8 mouse cellular contexts compared by ENCODE assay signal in genomic region chr17:50069897-50070636, GRCm38 (mm10).
DNase-seq lines count a peak whose midpoint lies in the region; TF ChIP-seq lines count a peak whose summit lies in the region.
"Had no signal": no experiment of that assay in that cellular context is flagged by ENCODE, and none has a peak within 500 bp of the region (broad histone marks: within the 10 kb centered on the region; RNA-seq: fewer than 3 reads in every experiment).

No protein-coding gene starts in this region.

- TF ChIP-seq CTCF in left cerebral cortex, adult 2 months (IDR thresholded peaks at IDR 0.05): no peak

- no peak overlapping the region for H3K4me3 ChIP-seq in left cerebral cortex, adult 2 months
- H3K4me3 ChIP-seq: embryonic facial prominence, embryonic 12.5 days had no signal

- DNase-seq in 416B (ENCODE audit: low read depth): peak; percentile 86
- DNase-seq in CD4-positive helper T cell, adult 2 months (ENCODE audit: low read depth, low spot score): peak; percentile 61
- DNase-seq in frontal cortex, postnatal 36 days (ENCODE audit: low spot score in 2 of 2): peak; percentile 69 to 81
- peak; percentile 40 to 63 for DNase-seq in left cerebral cortex, adult 2 months (ENCODE audit: extremely low spot score in 1 of 2, low spot score in 2 of 2)
- peak; percentile 14 for DNase-seq in right cerebral cortex, postnatal 4 days
- no peak for DNase-seq in retina, embryonic 14.5 days (ENCODE audit: low spot score)
- DNase-seq in thymus, postnatal 4 days: no peak

- intact Hi-C loops in left cerebral cortex, adult 2 months (cut with DNase I): no loop called here

- H3K27ac ChIP-seq in left cerebral cortex, adult 2 months: peak overlapping the region; percentile 64; the same call in 1 of the 2 replicates
- H3K27ac ChIP-seq: embryonic facial prominence, embryonic 12.5 days had no signal

Comparison
In these comparisons a context has a peak if more than half of its experiments do, and no peak if none do; other contexts are left out.
1. DNase-seq: peak in 416B (single experiment), CD4-positive helper T cell, adult 2 months (single experiment), frontal cortex, postnatal 36 days (2 of 2), left cerebral cortex, adult 2 months (2 of 2) and right cerebral cortex, postnatal 4 days (single experiment); none in retina, embryonic 14.5 days (single experiment) and thymus, postnatal 4 days (single experiment).